Mouse (Mus musculus): ENCODE data around the gene Hk3.

DNA sequence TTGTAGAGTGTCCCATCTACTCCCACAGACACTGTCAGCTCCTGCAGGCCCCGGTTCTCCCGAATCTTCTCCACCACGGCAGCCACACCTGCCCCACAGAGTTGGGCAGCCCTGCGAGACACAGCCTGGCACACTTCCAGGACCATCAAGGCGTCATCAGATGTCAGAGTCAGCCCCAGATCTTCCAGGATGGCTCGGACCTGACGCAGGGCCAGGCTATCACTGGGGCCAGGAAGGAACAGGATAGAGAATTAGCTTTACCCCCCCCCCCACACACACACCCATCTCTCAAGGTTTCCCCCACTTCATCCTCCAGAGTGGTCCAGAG, 14.8 kb downstream of the Hk3 start:
- TF ChIP-seq CTCF (IDR thresholded peaks at IDR 0.05) (no peak), POLR2A (IDR thresholded peaks at IDR 0.05; ENCODE audit: insufficient read depth, low read depth, low read length) (no peak), EP300 (IDR thresholded peaks at IDR 0.05; ENCODE audit: insufficient read depth, low read depth, low read length) (no peak)
